Mouse (Mus musculus): ENCODE results near the gene Dusp21.

Dusp21 gene

DNA sequence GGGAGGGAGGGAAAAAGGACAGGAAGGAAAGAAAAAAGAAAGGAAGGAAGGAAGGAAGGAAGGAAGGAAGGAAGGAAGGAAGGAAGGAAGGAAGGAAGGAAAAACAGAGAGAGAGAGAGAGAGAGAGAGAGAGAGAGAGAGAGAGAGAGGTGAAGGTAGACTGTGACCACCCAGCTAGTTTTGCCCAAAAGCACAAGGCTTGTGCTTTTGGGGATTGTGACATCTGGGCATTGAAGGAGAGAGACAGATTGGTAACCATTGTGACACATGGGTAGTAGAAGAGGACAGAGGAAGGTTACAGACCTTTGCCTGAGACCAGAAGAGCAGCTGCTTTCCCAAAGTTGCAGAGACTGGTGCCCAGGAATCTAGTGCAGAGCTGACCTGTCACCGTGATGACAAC lies at the start of gene Dusp21:
Gene Dusp21, plus strand, starts transcription at position 301 of the 400 bp plus-strand sequence.
- DNase-seq (ENCODE audit: low spot score), result no peak

DNA sequence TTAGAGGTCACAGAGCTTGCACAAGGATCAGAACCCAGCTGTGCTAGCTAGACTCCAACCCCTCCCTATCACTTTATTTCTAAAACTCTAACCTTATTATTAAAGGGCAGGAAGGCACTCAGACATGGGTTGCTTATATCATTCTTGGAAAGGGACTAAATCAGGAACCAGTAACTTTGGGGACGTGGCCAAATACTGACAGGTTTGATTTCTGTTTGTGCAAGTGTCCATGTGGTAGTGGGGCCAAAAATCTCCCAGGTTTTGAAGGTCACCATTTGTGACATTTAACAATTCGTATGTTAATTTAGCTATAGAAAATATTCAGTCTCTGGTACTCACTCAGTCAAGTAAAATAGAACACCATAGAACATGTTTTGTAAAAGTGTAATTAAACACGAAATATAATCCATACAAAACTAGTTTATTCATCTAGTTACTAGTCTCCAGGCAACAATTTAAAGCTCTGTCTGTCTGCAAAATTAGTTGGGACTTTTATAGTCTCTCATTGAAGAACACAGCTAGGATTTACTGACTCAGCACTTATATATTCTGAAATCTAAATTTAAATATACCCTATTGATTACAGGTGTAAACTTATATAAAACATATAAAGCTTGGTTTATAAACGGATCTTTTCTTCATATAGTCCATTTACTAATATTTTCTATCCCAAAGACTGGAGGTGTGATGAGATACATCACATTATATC lies 15.2 kb downstream of the Dusp21 start:
- DNase-seq (ENCODE audit: low spot score), result no peak

DNA sequence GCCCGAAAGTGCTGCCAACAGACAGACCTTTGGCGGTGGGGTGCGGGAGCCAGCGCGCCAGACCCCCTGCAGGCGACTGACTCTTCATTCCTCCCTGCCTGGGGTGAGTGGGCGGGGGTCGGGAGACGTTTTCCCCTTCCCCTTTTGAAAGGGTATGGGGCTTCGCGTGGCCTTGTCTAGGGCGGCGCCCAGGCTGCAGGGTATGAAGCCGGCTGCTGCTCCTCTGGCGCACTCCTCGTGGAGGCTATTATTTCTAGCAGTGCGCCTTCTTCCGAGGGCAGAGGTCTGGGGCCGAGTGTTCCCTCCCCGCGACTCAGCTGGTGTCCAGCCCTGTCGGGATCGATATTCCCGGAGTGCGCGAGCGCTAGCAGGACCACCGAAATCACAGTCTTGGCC lies 16.1 kb downstream of the Dusp21 start:
- no peak for DNase-seq (ENCODE audit: low spot score)

DNA sequence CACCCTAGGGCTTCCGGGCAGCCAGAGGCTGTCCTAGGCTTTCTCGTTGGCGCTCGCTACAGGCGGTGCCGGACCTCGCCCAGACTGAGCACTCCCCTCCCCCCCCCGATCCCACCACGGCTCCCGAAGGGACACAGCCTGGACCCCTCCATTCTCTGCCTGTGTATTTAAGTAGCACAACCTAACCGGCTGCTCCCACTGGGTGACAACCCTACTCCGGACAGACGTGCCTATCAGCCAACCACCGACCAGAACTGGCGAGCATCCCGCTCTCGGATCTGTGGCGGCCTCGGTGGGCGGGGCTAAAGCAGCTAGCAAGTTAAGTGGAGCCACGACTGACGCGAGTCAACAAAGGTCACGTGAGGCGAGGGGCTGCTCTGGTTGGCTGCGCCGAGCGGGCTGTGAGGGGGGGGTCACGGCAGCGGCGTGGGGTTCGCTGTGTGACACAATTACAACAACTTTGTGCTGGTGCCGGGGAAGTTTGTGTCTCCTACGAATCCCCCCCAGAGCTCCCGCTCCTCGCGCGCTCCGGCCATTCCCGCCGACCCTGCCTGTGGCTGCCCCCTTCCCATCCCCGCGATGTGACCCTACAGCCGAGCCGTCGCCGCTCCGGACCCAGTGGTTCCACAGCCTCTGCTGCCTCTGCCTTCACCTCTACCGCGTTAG lies 16.7 kb downstream of the Dusp21 start, which contains the start of gene Kdm6a:
Gene Kdm6a, plus strand, starts transcription at position 384 of the 666 bp plus-strand sequence.
- peak; percentile 100 for DNase-seq (ENCODE audit: low spot score)

DNA sequence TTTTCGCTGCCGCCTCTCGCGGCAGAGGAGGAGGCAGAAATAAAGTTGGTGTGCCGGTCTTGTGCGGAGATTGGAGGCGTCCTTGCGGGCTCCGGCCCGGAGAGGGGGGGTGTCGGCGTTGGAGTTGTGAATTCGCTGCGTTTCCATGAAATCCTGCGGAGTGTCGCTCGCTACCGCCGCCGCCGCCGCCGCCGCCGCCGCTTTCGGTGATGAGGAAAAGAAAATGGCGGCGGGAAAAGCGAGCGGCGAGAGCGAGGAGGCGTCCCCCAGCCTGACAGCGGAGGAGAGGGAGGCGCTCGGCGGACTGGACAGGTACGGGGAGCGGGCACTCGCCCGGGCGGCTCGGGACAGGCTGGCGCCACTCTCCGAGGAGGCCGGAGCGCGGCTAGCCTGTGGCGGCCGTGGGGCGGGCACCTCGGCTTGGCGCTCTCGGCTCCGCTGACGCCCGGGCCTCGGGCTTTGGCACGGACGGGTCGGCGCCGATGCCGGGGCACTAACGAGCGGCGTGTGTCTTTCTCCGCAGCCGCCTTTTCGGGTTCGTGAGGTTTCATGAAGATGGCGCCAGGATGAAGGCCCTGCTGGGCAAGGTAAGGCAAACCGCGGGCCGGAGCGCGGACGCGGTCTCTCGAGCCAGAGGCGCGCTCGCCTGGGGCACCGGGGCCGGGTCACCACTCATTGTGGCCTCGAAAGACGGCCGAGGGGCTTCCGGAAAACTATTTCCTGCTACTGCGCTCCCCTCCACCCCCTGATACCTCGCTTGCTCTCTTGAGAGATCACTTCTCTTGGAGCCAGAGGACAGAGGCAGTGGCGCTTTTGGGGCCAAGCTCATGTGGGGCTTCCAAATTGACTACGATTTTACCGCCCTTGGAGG lies 17.4 kb downstream of the Dusp21 start:
- DNase-seq (ENCODE audit: low spot score), result peak; percentile 60

DNA sequence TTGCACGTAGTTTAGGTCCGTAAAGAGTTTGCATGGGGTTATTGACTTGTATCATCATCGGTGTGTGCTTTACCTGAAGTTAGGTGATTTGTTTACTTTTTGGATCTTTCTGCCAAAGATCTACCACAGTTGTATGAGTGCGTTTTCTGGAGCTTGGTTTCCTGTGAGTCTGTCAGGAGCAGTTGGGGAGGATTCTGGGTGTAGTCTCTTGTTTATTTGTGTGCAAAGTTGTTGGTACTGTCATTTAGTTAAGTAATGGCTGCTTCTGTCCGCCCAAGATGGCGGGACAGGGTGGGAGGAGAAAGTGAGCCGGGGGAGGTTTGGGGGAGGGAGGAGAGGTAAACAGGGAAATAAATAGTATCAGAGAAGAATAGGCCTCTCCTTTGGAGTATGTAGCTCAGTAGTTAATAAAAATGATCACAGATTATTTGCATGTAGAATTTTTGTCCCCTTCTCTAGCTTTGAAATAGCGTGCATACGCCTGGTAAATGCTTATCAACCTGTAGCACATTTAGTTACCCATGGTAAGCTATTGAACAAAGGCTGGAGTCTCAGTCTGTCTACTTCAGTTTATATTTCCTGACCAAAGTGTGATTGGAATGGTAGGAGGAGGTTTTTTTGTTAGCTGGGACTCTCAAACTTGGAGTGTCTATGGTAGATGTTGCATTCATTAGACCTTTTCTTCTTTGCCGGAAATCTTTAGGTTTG lies 18.4 kb downstream of the Dusp21 start:
- DNase-seq (ENCODE audit: low spot score), result peak; percentile 20

DNA sequence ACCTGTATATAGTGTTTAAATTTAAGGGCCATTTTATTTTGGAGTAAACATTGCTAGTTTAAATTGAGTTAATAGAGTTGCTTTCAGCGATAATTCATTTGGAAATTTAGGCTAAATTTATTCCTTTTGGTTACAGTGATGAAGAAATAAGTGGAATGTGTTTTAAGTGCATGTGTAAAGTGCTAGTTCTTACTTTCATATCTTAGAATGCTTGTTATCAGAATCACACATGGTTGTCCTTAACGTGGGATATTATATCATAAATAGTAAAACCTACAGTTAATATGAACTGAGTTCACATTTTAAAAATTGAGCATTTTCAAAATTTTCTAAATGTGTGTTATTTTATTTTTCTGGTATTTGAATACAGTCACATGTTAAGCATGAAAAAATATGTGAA lies 19.5 kb downstream of the Dusp21 start:
- DNase-seq (ENCODE audit: low spot score), result no peak

DNA sequence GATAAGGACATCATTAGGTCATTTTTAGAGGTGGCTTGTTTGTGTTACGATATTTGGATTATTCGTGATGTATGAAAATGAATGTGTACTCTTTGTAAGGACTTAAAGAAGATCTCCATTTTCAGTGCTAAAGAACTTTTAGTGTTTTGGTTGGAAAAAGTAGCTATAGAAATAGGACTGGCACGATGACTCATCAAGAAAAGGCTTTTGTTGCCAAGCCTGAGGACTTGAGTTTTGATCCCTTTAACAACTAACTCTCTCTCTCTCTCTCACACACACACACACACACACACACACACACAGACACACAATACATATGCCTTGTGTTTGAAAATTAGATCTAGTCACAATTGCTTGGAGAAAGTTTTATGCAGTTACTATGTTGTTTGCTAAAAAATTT lies 21.3 kb downstream of the Dusp21 start:
- no peak for DNase-seq (ENCODE audit: low spot score)

DNA sequence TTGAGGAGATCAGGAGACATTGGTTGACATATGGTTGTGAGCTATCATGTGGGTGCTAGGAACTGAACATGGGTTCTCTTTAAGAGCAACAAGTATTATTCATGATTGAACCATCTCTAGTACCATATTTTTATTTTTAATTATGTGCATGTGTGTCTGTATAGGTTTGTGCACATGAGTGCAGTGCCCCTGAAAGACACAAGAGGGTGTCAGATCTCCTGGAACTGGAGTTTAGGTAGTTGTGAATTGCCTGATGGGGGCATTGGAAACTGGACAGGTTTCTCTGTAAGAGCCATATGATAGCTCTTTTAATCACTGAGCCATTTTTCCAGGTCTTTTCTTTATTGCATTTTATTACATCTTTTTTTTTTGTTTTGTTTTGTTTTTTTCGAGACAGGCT lies 23.3 kb downstream of the Dusp21 start:
- DNase-seq (ENCODE audit: low spot score), result no peak

DNA sequence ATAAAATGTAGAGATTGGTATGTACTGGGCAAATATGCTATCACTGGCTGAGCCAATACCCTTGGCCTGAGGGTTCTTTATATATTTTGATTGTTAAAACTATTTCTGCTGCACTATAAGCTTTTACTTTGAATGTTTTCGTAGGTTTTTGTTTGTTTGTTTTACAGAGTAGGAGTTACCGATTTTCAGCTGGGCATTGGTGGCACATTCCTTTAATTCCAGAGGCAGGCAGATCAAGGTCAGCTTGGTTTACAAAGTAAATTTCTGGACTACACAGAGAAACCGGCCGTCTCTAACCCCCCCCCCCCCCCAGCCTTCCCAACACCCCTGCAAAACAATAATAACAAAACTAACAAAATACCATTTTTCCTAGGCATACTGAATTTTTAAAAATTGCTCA lies 29.2 kb downstream of the Dusp21 start:
- DNase-seq (ENCODE audit: low spot score), result no peak

DNA sequence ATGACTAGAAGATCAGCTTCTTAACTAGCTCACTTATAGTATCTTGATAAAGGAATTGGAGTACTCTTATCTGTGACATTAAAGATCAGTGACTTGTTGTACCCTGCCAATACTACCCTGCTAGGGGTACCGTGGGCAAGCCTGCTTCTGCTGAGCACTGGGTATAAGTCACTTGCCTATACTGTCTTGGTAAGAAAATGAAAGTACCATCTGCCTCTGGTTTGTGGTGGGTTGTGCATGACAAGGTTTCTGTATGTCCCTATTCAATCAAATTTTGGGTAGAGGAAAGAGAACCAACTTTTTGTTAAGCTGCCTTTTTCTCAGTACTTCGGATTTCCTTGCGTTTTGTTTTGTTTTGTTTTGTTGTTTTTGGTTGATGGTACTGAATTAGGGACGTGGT lies 32.1 kb downstream of the Dusp21 start:
- no peak for DNase-seq (ENCODE audit: low spot score)

DNA sequence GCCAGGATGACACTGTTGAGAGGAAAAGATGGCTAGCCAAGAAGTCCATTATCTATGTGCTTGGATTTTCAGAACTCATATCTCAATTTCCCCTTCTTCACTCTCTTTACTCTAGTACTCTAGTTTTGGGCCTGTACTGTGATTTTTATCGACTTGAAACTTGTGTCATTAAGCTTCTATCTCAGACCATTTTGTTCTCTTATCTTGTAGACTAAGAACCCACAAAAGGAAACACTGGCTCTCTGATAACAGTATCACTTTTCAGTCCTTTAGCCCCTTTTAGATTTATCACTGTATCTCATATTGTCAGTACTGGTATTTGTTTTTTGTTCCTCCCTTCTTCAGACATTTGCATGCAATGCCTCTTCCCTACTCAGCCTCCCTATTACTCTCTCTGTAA lies 33.8 kb downstream of the Dusp21 start:
- DNase-seq (ENCODE audit: low spot score), result no peak

DNA sequence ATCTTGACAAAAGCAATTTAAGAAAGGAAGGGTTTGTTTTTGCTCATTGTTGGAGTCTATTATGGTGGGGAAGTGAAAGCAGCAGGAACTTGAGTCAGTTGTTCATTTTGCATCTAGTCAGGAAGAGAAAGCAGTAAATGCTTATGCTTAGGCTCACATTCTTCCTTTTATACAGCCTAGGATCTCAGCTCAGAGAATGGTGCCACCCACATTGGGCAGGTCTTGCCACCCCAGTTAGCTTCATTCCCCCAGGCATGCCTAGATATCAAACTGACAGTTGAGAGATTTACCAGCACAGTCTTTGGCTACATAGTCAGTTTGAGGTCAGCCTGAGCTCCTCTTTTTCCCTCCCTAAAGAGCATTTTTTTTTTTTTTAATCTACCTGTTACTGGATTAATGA lies 41.5 kb downstream of the Dusp21 start:
- no peak for DNase-seq (ENCODE audit: low spot score)

DNA sequence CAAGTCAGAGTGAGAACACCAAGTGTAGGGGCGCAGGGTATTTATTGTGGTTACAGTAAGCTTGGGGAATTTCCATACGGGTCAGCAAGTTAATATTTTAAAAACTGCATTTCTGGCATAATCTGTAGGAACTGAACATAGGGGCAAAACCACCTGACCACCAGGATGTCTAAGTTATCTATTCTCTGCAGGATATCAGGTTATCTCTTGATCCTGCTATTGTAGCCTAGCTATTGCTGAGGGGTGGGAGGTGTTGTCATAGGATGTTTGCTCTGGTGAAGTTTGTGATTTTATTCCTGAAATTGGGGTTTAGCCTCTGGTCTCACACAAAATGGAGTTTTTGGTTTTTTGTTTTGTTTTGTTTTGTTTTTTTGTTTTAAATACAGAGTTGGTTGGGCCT lies 42.6 kb downstream of the Dusp21 start:
- no peak for DNase-seq (ENCODE audit: low spot score)

Measured in urinary bladder, postnatal 25 days (tissue).